Mouse (Mus musculus): ENCODE data around the gene Fam214a. TPM values are rescaled to one million over a fixed set of nuclear protein-coding genes. Genes with fewer than 3 reads are reported as not detected.

The Fam214a gene
- 1.00 and 3.0 TPM in 2 replicates for polyA plus RNA-seq (2012; rRNA removed)

DNA sequence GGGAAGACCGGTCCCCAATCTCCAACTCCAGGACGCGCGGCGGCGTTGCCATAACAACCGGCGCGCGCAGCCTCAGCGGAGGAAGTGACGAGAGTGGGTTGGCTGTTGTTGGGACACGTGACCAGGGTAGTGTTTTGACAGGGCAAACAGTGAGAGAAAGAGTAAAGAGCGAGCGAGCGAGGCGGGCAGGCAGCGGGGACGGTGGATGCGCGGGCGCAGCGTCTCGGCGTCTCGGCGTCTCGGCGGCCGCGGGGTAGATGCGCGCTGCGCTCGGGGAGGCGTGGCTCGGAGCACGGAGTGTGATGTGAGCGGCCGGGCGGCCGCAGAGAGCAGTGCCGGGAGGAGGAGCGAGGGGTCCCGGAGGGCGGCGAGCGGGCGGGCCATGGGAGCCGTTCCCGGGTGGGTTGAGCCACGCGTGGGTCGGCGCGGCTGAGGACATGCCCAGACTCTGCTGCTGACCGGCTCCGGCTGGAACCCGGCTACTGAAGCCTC is at the start of gene Fam214a:
Fam214a (plus strand) TSS at position 129 of the 492 bp plus-strand sequence.

DNA sequence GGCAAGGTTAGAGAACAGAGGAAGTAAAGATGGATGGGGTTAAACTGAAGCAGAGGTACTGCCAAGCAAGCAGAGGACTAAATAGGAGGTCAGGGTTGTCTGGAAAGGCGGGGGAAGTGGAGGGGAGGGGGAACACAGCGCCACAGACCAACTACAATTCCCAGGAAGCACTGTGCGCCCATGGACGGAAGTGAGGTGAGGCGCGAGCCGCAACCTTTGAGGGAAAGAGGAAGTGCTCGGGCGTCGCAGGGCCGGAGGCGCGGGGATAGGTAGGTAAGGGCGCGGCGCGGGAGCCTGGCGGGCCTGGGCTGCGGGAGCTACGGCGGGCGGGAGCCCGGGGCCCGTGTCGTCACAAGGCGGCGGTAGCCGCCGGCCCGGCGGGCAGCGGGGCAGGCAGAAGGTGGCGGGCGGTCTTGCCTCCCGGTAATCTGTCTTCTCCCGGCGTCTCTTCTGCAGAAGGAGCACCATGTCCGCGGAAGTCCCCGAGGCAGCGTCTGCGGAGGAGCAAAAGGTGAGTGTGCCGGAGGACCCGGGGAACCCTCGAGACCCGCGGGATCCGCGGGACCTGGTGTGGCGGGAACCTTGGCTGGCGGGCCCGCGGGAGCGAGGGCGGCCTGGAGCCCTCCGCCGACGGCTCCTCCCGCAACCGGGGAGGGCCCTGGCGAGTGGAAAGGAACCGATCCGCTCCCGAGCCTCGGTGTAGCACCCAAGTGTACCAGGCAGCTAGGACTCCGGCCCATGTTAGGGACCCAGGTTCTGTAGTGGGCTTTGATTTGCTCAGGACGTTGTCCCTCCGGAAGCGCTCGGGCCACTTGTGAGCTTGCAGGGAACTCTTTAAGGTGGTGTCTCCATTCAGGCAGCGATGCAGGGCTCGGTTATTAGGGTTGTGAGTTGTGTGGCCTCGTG is 85.0 kb downstream of the Fam214a start, which contains the start of gene Arpp19:
Arpp19 (plus strand) TSS at position 164 of the 906 bp plus-strand sequence.

DNA sequence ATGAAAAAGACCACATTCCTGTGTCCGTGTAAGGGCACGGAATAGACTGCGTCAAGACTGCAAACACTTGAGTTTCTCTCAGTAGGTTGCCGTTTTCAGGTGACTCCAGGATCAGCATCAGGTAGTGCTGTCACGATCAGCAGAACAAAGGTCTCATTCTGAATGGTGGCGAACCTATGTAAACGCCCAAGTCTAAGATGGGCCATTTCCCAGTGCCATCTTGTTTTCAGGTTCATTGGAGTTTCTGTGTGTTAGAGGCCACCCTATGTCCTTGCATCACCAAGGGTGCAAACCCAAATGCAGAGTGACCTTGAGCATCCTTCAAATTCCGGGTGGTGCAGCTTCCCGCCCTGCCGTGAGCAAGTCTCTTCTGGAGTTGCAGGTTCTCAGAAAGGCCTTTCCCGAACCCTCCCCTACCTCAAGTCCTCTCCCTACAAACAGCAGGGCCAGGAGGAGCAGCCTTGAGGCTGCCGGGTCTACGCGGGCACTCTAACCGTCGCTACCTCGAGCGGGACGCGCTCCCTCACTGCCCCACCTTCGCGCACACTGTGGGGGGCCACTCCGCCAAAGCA is 117.9 kb downstream of the Fam214a start, which contains the start of gene Myo5a:
Myo5a (plus strand) TSS at position 559 of the 572 bp plus-strand sequence.

Other genes starting within 250 kb of the Fam214a start
- gene Onecut1, start 91.0 kb upstream of the Fam214a start, polyA plus RNA-seq (2012; rRNA removed), result not detected in 2 replicates
- gene Arpp19, start 84.7 kb downstream of the Fam214a start, polyA plus RNA-seq (2012; rRNA removed), result 1.6 and 1.9 TPM in 2 replicates
- 0.47 and 0.84 TPM in 2 replicates for gene Myo5a, start 118.1 kb downstream of the Fam214a start, polyA plus RNA-seq (2012; rRNA removed)

Measured in stomach, adult 2 months (tissue).